In the genomic region with DNA sequence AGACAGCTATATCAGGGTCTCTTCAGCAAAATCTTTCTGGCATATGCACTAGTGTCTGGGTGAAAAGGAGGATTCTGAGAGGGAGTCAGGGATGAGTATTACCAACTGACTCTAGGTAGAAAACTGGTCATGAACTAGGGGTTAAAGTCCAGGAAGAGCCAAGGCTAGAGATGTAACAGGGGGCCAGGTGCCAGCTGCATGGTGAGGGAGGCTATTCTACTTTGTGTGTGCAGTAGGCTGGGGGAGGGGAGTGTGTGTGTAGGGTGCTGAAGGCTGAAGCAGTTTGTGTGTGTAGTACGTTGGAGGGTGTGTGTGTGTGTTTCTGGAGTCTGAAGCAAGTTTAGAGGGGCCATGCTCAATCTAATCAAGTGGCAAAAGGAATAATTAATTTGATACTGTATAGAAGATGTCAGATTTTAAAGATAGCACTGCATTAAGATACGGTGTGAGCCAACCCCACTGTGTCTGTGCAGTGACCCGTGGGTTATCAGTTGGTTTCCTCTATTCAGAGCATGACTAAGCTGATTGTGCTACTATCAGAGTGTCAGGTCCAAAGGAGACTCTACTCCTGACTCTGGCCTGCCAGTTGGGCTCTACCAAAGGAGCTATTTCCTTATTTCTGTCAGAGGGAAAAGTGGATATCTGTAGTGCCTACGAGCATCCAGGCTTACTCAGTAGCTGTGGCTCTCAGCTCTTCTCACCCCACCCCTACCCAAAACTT, we compare ENCODE assay signal across 15 mouse cellular contexts.
A peak's percentile ranks its signal among the peaks of the same experiment; 100 is the strongest.
DNase-seq lines count a peak whose midpoint lies in the region; ATAC-seq and TF ChIP-seq lines count a peak whose summit lies in the region.
"Had no signal": no experiment of that assay in that cellular context is flagged by ENCODE, and none has a peak within 500 bp of the region (broad histone marks: within the 10 kb centered on the region; RNA-seq: fewer than 3 reads in every experiment).

No protein-coding gene starts in this region.

- H3K4me3 ChIP-seq in lung, embryonic 15.5 days, result no peak overlapping the region
- H3K4me3 ChIP-seq in liver, embryonic 14.5 days (ENCODE audit: insufficient read depth in 1 of 2, low read depth in 2 of 2, low read length in 2 of 2), result no peak overlapping the region
- H3K4me3 ChIP-seq in stomach, embryonic 16.5 days (replicated peaks; ENCODE audit: low read length), result no peak overlapping the region
- H3K4me3 ChIP-seq in forebrain, embryonic 12.5 days (replicated peaks), result no peak overlapping the region
- H3K4me3 ChIP-seq: embryonic facial prominence, embryonic 10.5 days; midbrain, embryonic 15.5 days; neural tube, embryonic 13.5 days had no signal

- TF ChIP-seq CTCF in liver, embryonic 14.5 days (IDR thresholded peaks at IDR 0.05; ENCODE audit: low read depth), result no peak

- no peak overlapping the region for H3K27ac ChIP-seq in lung, embryonic 15.5 days
- no peak overlapping the region for H3K27ac ChIP-seq in liver, embryonic 14.5 days
- no peak overlapping the region for H3K27ac ChIP-seq in stomach, embryonic 16.5 days (ENCODE audit: low read length)
- no peak overlapping the region for H3K27ac ChIP-seq in forebrain, embryonic 12.5 days
- H3K27ac ChIP-seq: embryonic facial prominence, embryonic 10.5 days; midbrain, embryonic 15.5 days; neural tube, embryonic 13.5 days had no signal

- no peaks in the 10 kb centered on the region for H3K27me3 ChIP-seq in lung, embryonic 15.5 days
- H3K27me3 ChIP-seq in liver, embryonic 14.5 days (ENCODE audit: control insufficient read depth, insufficient read depth, low read length), result no peaks in the 10 kb centered on the region
- H3K27me3 ChIP-seq in stomach, embryonic 16.5 days (ENCODE audit: control insufficient read depth, insufficient read depth, low read length), result no peaks in the 10 kb centered on the region
- H3K27me3 ChIP-seq in forebrain, embryonic 12.5 days, result no peaks in the 10 kb centered on the region
- H3K27me3 ChIP-seq: midbrain, embryonic 15.5 days; neural tube, embryonic 13.5 days had no signal

- no peaks in the 10 kb centered on the region for H3K9me3 ChIP-seq in lung, embryonic 15.5 days
- H3K9me3 ChIP-seq in liver, embryonic 14.5 days (ENCODE audit: control insufficient read depth, low read length), result no peaks in the 10 kb centered on the region
- no peaks in the 10 kb centered on the region for H3K9me3 ChIP-seq in stomach, embryonic 16.5 days (replicated peaks; ENCODE audit: control insufficient read depth, low read length)
- H3K9me3 ChIP-seq in forebrain, embryonic 12.5 days, result no peaks in the 10 kb centered on the region
- H3K9me3 ChIP-seq: embryonic facial prominence, embryonic 10.5 days; midbrain, embryonic 15.5 days; neural tube, embryonic 13.5 days had no signal

- no peak overlapping the region for H3K4me2 ChIP-seq in lung, embryonic 15.5 days
- H3K4me2 ChIP-seq in liver, embryonic 14.5 days (ENCODE audit: low read depth), result no peak overlapping the region
- H3K4me2 ChIP-seq in stomach, embryonic 16.5 days (ENCODE audit: low read depth, low read length), result no peak overlapping the region
- H3K4me2 ChIP-seq in forebrain, embryonic 12.5 days, result no peak overlapping the region
- H3K4me2 ChIP-seq: midbrain, embryonic 15.5 days; neural tube, embryonic 13.5 days had no signal

- no peak for DNase-seq in lung, postnatal 25 days (ENCODE audit: low spot score)
- peak in 1 of 3 experiments; percentile 30 for DNase-seq in liver, embryonic 14.5 days (ENCODE audit: low read depth in 3 of 3, low spot score in 3 of 3)
- no peak for DNase-seq in ovary, postnatal 36 days (ENCODE audit: low spot score)
- DNase-seq: cerebellum, adult 2 months; gastrocnemius, postnatal 14 days; heart, postnatal 4 days; lung, adult 2 months; right cerebral cortex, postnatal 25 days had no signal

- TF ChIP-seq EP300 in liver, embryonic 14.5 days (IDR thresholded peaks at IDR 0.05; ENCODE audit: low read depth), result no peak

- no peak overlapping the region for H3K9ac ChIP-seq in lung, embryonic 15.5 days
- H3K9ac ChIP-seq in liver, embryonic 14.5 days (replicated peaks), result no peak overlapping the region
- H3K9ac ChIP-seq in stomach, embryonic 16.5 days (ENCODE audit: low read length), result no peak overlapping the region
- H3K9ac ChIP-seq in forebrain, embryonic 12.5 days, result no peak overlapping the region
- H3K9ac ChIP-seq: midbrain, embryonic 15.5 days; neural tube, embryonic 13.5 days had no signal

- H3K4me1 ChIP-seq in lung, embryonic 15.5 days, result 0 out of 2 replicates have a peak, but pooled peaks cover 3% of the 10 kb centered on the region
- peaks cover 16 to 25% of the 10 kb centered on the region in 2 experiments for H3K4me1 ChIP-seq in liver, embryonic 14.5 days (replicated peaks; ENCODE audit: control insufficient read depth in 2 of 2, insufficient read depth in 2 of 2, low read length in 1 of 2)
- H3K4me1 ChIP-seq in stomach, embryonic 16.5 days (ENCODE audit: control insufficient read depth, insufficient read depth, low read length), result no peaks in the 10 kb centered on the region
- no peaks in the 10 kb centered on the region for H3K4me1 ChIP-seq in forebrain, embryonic 12.5 days
- H3K4me1 ChIP-seq: midbrain, embryonic 15.5 days; neural tube, embryonic 13.5 days had no signal

- H3K36me3 ChIP-seq in lung, embryonic 15.5 days, result no peaks in the 10 kb centered on the region
- no peaks in the 10 kb centered on the region for H3K36me3 ChIP-seq in liver, embryonic 14.5 days (replicated peaks; ENCODE audit: control insufficient read depth, insufficient read depth, low read depth)
- no peaks in the 10 kb centered on the region for H3K36me3 ChIP-seq in stomach, embryonic 16.5 days (ENCODE audit: control insufficient read depth, insufficient read depth, low read length)
- H3K36me3 ChIP-seq in forebrain, embryonic 12.5 days (replicated peaks), result no peaks in the 10 kb centered on the region
- H3K36me3 ChIP-seq: embryonic facial prominence, embryonic 10.5 days; midbrain, embryonic 15.5 days; neural tube, embryonic 13.5 days had no signal

- ATAC-seq in lung, embryonic 15.5 days (ENCODE audit: borderline replicate concordance, extremely low read depth, low FRiP score, low TSS enrichment), result 0 out of 2 replicates have a peak, but pooled peaks have one; percentile 23
- peak; percentile 21 to 22; a peak in 2 of 4 replicates for ATAC-seq in hematopoietic stem cell, adult 5-6 weeks (replicated peaks in 1 of 2; ENCODE audit: insufficient read depth in 1 of 2, low FRiP score in 2 of 2, low TSS enrichment in 1 of 2, low read depth in 1 of 2, poor library complexity in 2 of 2, severe bottlenecking in 2 of 2)
- ATAC-seq in liver, embryonic 14.5 days (ENCODE audit: insufficient read depth), result peak; percentile 79
- peak; percentile 78; the same call in 1 of the 2 replicates for ATAC-seq in stomach, embryonic 16.5 days (ENCODE audit: insufficient read depth, low FRiP score)
- ATAC-seq in forebrain, embryonic 12.5 days (ENCODE audit: low FRiP score), result no peak
- ATAC-seq: midbrain, embryonic 15.5 days had no signal

- WGBS in lung, embryonic 15.5 days, result 56% methylated on average over 4 of the region's 4 CpGs
- 12% methylated on average over 4 of the region's 4 CpGs for WGBS in liver, embryonic 14.5 days (ENCODE audit: insufficient replicate concordance)
- WGBS in stomach, embryonic 16.5 days, result 48% methylated on average over 4 of the region's 4 CpGs
- WGBS in forebrain, embryonic 12.5 days, result 33% methylated on average over 4 of the region's 4 CpGs
